Mouse (Mus musculus): Measurements from ENCODE around the gene Fam181b.

- TF ChIP-seq POLR2A (IDR thresholded peaks at IDR 0.05; ENCODE audit: insufficient read depth, low read depth, low read length) (no peak), CTCF (IDR thresholded peaks at IDR 0.05) (no peak)
These were observed 40.1 kb upstream of the Fam181b start for GRCm38 (mm10) chr7:93039542-93039941.
